Mouse (Mus musculus) ES-E14 (cell line): Measurements from ENCODE around the gene Nek1.

Experiments used
- HCFC1 ChIP-seq: IDR thresholded peaks from 2 replicates; pipeline ENCODE4 v1.6.1; 2012; ENCODE audit warnings: low read length, inconsistent platforms, borderline replicate concordance; ENCODE audit not compliant: insufficient read depth
- MAFK ChIP-seq: IDR thresholded peaks from 2 replicates; pipeline ENCODE4 v1.6.1; 2014; ENCODE audit warnings: mild to moderate bottlenecking, low read depth, low read length, inconsistent platforms; ENCODE audit not compliant: insufficient read depth
- ZC3H11A ChIP-seq: IDR thresholded peaks from 2 replicates; pipeline ENCODE4 v1.6.1; 2012; ENCODE audit warnings: low read depth, mild to moderate bottlenecking, inconsistent platforms, low read length, borderline replicate concordance
- ZNF384 ChIP-seq: IDR thresholded peaks from 2 replicates; pipeline ENCODE4 v1.6.1; 2012; ENCODE audit warnings: low read depth, low read length, inconsistent platforms

- TF ChIP-seq MAFK (no peak), ZC3H11A (no peak), HCFC1 (no peak), ZNF384 (no peak)
Observed at GRCm38 (mm10) chr8:61150596-61150995, 157.6 kb downstream of the Nek1 start.
